Mouse (Mus musculus) embryonic facial prominence, embryonic 14.5 days (tissue): ENCODE data around the gene Grhpr. TPM values are rescaled to one million over a fixed set of nuclear protein-coding genes. Genes with fewer than 3 reads are reported as not detected.

Source experiments
- ATAC-seq: fragments of 200-750 bp; cut with Nextera tagmentation; 2 replicates; pipeline ENCODE4 v1.8.0; 2017; ENCODE audit warnings: low read depth, moderate number of reproducible peaks, moderate TSS enrichment
- DNase-seq: peaks from one replicate; pipeline ENCODE4 v3.0.0-alpha.2; 2015; ENCODE audit warnings: low spot score
- H3K27ac ChIP-seq: fragments of 300-500 bp; sonication (generic); replicated peaks from 2 replicates; pipeline ENCODE4 v1.5.1; 2014; ENCODE audit warnings: low read depth, mild to moderate bottlenecking, low read length, moderate library complexity
- H3K27me3 ChIP-seq: fragments of 300-500 bp; sonication (generic); replicated peaks from 2 replicates; pipeline ENCODE4 v1.6.1; 2014; ENCODE audit warnings: low read length; ENCODE audit not compliant: control insufficient read depth, insufficient read depth
- H3K36me3 ChIP-seq: fragments of 300-500 bp; sonication (generic); 2 replicates; pipeline ENCODE4 v1.6.1; 2014; ENCODE audit warnings: low read length, mixed read lengths; ENCODE audit not compliant: control insufficient read depth, insufficient read depth
- H3K4me1 ChIP-seq: fragments of 300-500 bp; sonication (generic); 2 replicates; pipeline ENCODE4 v1.6.1; 2014; ENCODE audit warnings: antibody characterized with exemption, low read length; ENCODE audit not compliant: control insufficient read depth, insufficient read depth
- H3K4me2 ChIP-seq: fragments of 300-500 bp; sonication (generic); 2 replicates; pipeline ENCODE4 v1.6.1; 2014; ENCODE audit warnings: low read depth, mild to moderate bottlenecking, low read length, moderate library complexity, mixed read lengths
- H3K4me3 ChIP-seq: fragments of 300-500 bp; sonication (generic); 2 replicates; pipeline ENCODE4 v1.5.1; 2014; ENCODE audit warnings: low read depth, mild to moderate bottlenecking, low read length
- H3K9ac ChIP-seq: fragments of 300-500 bp; sonication (generic); 2 replicates; pipeline ENCODE4 v1.6.1; 2014; ENCODE audit warnings: low read depth, mild to moderate bottlenecking, low read length, moderate library complexity, mixed read lengths
- H3K9me3 ChIP-seq: fragments of 300-500 bp; sonication (generic); 2 replicates; pipeline ENCODE4 v1.6.1; 2016; ENCODE audit warnings: low read length; ENCODE audit not compliant: control insufficient read depth
- WGBS: fragments of 180-500 bp; shearing (Covaris S2); extraction: QIAGEN DNeasy Blood & Tissue Kit; methylation state at CpG from one replicate; pipeline ENCODE4 v1.1.7; 2014; 5-methylcytosine and 5-hydroxymethylcytosine counted together
- polyA plus RNA-seq: library from polyadenylated mRNA; unstranded; fragments of >200 nt; fragmentation: Nextera tagmentation; extraction: Ambion mirVana; gene quantifications from 2 replicates; pipeline ENCODE4 v1.2.1, GENCODE M21; 2014

Grhpr gene
- polyA plus RNA-seq, 1 experiment from 2014 or later, result 40.7 TPM

- no peaks in the 10 kb centered on the region for H3K4me1 ChIP-seq
- no peak overlapping the region for H3K27ac ChIP-seq
- ATAC-seq (no peak), DNase-seq (no peak)
- H3K36me3 ChIP-seq, result peaks cover 45% of the 10 kb centered on the region; the same call in 1 of the 2 replicates
- no peaks in the 10 kb centered on the region for H3K9me3 ChIP-seq
- no peaks in the 10 kb centered on the region for H3K27me3 ChIP-seq
- H3K9ac ChIP-seq, result no peak overlapping the region
- no peak overlapping the region for H3K4me2 ChIP-seq
- WGBS, result 88% methylated on average over 9 of the region's 9 CpGs
- H3K4me3 ChIP-seq, result no peak overlapping the region
These were observed 12.7 kb downstream of the Grhpr start for GRCm38 (mm10) chr4:44993847-44994246.

GRCm38 (mm10) chr4:44994776-44995175, 13.6 kb downstream of the Grhpr start:
- H3K4me1 ChIP-seq, result 0 out of 2 replicates have a peak, but pooled peaks cover 3% of the 10 kb centered on the region
- DNase-seq (no peak), ATAC-seq (no peak)
- no peak overlapping the region for H3K4me2 ChIP-seq
- no peak overlapping the region for H3K27ac ChIP-seq
- H3K4me3 ChIP-seq, result no peak overlapping the region
- H3K9me3 ChIP-seq, result no peaks in the 10 kb centered on the region
- WGBS, result 87% methylated on average over 18 of the region's 18 CpGs
- peaks cover 40% of the 10 kb centered on the region; the same call in 1 of the 2 replicates for H3K36me3 ChIP-seq
- H3K27me3 ChIP-seq, result no peaks in the 10 kb centered on the region
- no peak overlapping the region for H3K9ac ChIP-seq

- no peak overlapping the region for H3K9ac ChIP-seq
- H3K4me1 ChIP-seq, result 0 out of 2 replicates have a peak, but pooled peaks cover 3% of the 10 kb centered on the region
- no peaks in the 10 kb centered on the region for H3K27me3 ChIP-seq
- no peak overlapping the region for H3K27ac ChIP-seq
- DNase-seq, result no peak
- peaks cover 17% of the 10 kb centered on the region; the same call in 1 of the 2 replicates for H3K36me3 ChIP-seq
- WGBS, result 65% methylated on average over 3 of the region's 3 CpGs
- H3K4me3 ChIP-seq, result no peak overlapping the region
- H3K4me2 ChIP-seq, result no peak overlapping the region
- H3K9me3 ChIP-seq, result no peaks in the 10 kb centered on the region
- ATAC-seq, result no peak
These were observed 16.9 kb downstream of the Grhpr start for GRCm38 (mm10) chr4:44998071-44998470.

- no peak for DNase-seq
- ATAC-seq, result no peak
- Histone ChIP-seq H3K27me3 (no peaks in the 10 kb centered on the region), H3K4me1 (0 out of 2 replicates have a peak, but pooled peaks cover 3% of the 10 kb centered on the region), H3K4me2 (no peak overlapping the region), H3K4me3 (no peak overlapping the region), H3K36me3 (peaks cover 2% of the 10 kb centered on the region; the same call in 1 of the 2 replicates), H3K27ac (no peak overlapping the region), H3K9me3 (no peaks in the 10 kb centered on the region), H3K9ac (no peak overlapping the region)
- WGBS, result 82% methylated on average over 6 of the region's 6 CpGs
These were observed 18.8 kb downstream of the Grhpr start for GRCm38 (mm10) chr4:45000001-45000400.

- Histone ChIP-seq H3K27ac (no peak overlapping the region), H3K4me2 (no peak overlapping the region), H3K9me3 (no peaks in the 10 kb centered on the region), H3K4me3 (no peak overlapping the region), H3K4me1 (peaks cover 9% of the 10 kb centered on the region; the same call in 1 of the 2 replicates), H3K36me3 (no peaks in the 10 kb centered on the region), H3K9ac (no peak overlapping the region), H3K27me3 (no peaks in the 10 kb centered on the region)
- 79% methylated on average over 3 of the region's 3 CpGs for WGBS
- DNase-seq (no peak), ATAC-seq (no peak)
These were observed 24.3 kb downstream of the Grhpr start for GRCm38 (mm10) chr4:45005452-45005851.

GRCm38 (mm10) chr4:45010806-45011415, 29.7 kb downstream of the Grhpr start:
- Histone ChIP-seq H3K27me3 (no peaks in the 10 kb centered on the region), H3K4me2 (peak overlapping the region; percentile 83), H3K36me3 (no peaks in the 10 kb centered on the region), H3K9me3 (no peaks in the 10 kb centered on the region), H3K27ac (peak overlapping the region; percentile 96), H3K9ac (peak overlapping the region; percentile 88), H3K4me1 (peaks cover 18% of the 10 kb centered on the region), H3K4me3 (peak overlapping the region; percentile 87)
- no peak for ATAC-seq
- DNase-seq, result no peak
- WGBS, result 9% methylated on average over 11 of the region's 11 CpGs

- DNase-seq (peak; percentile 75), ATAC-seq (peak; percentile 60)
- H3K9ac ChIP-seq, result peak overlapping the region; percentile 88
- H3K4me1 ChIP-seq, result peaks cover 18% of the 10 kb centered on the region
- H3K9me3 ChIP-seq, result no peaks in the 10 kb centered on the region
- peak overlapping the region; percentile 87 for H3K4me3 ChIP-seq
- peak overlapping the region; percentile 83 for H3K4me2 ChIP-seq
- H3K36me3 ChIP-seq, result no peaks in the 10 kb centered on the region
- no peaks in the 10 kb centered on the region for H3K27me3 ChIP-seq
- WGBS, result 0% methylated on average over 14 of the region's 31 CpGs
- H3K27ac ChIP-seq, result peak overlapping the region; percentile 96
These were observed 30.4 kb downstream of the Grhpr start for GRCm38 (mm10) chr4:45011581-45012104.

GRCm38 (mm10) chr4:45012105-45012975, 31.1 kb downstream of the Grhpr start, which contains the start of gene Zbtb5:
Gene Zbtb5 (minus strand): TSS chr4:45012412.
- H3K27ac ChIP-seq, result peak within 1 kb of the TSS; percentile 96
- DNase-seq, result peak; percentile 100
- peak within 1 kb of the TSS; percentile 88 for H3K9ac ChIP-seq
- H3K36me3 ChIP-seq, result no peaks in the 10 kb centered on the region
- peak within 1 kb of the TSS; percentile 87 for H3K4me3 ChIP-seq
- peak; percentile 98 for ATAC-seq
- WGBS, result under 1% methylated on average over 27 of the region's 63 CpGs
- H3K4me1 ChIP-seq, result peaks cover 18% of the 10 kb centered on the region
- no peaks in the 10 kb centered on the region for H3K9me3 ChIP-seq
- no peaks in the 10 kb centered on the region for H3K27me3 ChIP-seq
- peak within 1 kb of the TSS; percentile 83 for H3K4me2 ChIP-seq
